Mouse (Mus musculus) 3134 (cell line): ENCODE measurements around the gene Foxp2.

ENCODE experiments used
- DNase-seq: peaks from one replicate; pipeline ENCODE4 v3.0.0-alpha.2; 2011; ENCODE audit warnings: low spot score; ENCODE audit not compliant: insufficient read length; ENCODE audit errors: extremely low read depth

Foxp2 gene

DNA sequence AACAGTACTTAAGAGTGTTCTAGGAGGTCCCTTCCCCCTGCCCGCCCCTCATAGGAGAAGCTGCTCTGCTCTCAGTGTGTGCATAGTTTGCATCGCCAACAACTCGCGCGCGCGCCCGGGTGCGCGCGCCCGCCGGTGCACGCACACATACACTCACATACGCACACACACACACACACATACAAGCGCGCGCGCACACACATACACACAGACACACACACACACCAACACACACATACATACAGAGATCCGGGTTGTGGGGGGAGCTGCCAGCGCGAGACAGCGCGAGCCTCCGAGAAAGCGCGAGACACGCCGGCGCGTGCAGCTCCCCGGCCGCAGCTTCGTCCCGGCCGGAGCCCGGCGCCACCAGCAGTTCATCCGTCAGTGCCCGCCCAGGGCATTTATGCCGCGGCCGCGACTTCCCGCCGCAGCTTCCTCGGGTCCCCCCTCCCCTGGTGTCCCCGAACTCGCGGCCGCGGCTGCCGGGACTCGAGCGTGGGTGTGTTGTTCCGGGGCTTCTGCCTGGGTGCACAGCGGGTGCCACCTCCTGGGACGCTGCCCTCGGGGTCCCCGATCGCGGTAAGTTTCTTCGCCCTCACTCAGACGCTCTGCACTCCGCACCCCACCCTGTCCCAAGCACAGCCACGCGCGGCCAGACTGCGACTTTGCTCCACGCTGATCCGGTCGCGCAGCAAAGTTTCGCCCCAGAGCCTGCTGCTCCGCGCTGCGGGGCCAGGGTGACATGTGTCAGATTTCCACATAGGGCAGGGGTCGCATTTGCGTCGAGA lies at the start of gene Foxp2:
Gene Foxp2, plus strand, starts transcription at position 167 of the 788 bp plus-strand sequence.
- DNase-seq, result peak; percentile 19

DNA sequence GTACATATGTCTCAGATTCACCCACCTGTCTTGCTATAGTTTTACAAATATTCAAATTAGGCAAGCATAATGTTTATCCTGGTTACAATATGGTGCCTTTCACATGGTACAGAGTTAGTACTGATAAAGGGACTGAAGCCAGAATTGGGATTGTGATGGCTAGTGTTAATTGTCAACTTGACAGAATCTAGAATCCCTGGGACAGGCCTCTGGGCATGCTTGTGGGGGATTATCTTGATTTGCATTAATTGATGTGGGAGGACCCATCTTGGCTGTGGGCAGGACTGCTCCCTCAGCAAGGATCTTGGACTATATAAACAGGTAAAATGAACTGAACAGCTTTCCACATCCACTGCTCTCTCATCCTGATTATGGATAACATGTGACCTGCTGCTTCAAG lies 15.9 kb upstream of the Foxp2 start:
- no peak for DNase-seq

DNA sequence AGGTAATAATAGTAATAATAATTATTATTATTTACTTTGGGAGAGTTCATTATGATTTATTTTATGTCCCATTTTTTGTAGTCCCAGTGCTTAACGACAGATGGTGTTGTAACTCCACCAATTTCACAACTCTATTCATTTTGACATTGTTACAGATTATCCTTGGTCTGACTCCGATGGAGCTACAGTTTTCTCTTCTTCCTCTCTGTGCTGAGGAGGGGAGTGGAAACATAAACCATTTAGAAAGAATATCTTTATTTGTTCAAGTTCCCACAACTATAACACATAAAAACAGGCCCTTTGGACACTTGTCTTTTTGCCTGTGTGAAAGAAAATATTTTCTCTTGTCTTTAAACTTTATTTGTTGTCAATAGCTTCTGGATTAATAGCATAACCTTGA lies 4.1 kb upstream of the Foxp2 start:
- DNase-seq, result no peak

DNA sequence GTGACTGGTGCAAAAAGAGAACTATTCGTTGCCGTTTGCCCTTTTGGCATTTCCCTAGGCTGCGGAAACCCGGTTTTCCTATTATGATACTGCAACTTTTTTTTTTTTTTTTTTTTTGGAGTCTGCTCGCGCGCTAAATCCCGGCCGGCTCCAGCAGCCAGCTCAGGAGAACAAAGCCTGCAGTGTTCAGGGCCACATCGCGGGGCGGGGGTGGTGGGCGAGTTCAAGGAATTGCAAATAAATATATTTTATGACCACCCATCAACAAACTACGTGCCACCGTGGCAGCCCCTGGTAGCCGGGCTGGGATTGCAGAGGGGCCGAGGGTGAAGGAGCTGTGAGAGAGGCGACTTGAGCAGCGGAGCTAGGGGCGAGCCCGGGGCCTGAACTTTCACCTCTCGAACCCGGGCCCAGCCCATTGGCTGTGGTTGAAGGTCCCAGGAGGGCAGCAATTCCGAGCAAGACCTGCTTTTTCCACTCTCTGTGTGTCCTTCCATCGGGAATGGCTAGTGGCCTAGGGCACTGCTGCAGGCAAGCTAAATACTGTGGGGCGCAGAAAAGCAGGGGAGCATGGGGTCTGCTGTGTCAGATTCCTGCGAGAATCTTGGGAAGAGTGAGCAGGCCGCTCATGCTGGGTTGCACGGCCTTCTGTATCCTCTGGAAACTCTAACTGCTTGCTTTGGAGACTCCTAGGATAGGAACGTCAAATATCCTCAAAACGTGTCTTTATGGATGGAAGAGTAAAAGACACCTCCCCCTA lies 2.9 kb upstream of the Foxp2 start:
- peak; percentile 14 for DNase-seq

DNA sequence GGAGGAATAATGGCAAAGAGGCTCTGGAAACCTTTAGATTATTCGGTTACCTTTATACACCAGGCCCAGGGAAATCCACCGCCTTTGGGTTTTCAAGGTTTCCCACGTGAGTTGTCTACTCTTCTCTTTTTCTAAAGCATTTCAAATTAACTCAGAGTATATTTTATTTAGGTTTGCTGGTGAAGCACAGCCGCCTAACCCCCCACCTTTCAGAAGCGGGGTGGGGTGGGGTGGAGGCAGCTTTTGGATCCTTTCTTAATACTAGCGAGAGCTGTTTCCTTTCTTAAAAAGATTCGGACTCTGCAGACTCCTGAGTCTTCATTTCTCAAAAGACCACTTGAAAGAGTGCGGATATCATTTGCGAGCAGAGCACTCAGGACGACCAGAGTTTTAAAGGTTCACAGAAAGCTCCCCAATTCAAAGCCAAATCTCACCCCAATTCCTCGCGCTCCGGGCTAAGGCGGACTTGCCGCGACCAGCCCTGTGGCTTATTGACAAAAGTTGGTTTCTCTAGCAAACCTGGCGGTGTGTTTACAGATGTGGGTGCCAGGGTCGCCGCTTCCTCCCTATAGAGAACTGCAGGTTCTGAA lies 2.0 kb upstream of the Foxp2 start:
- no peak for DNase-seq

DNA sequence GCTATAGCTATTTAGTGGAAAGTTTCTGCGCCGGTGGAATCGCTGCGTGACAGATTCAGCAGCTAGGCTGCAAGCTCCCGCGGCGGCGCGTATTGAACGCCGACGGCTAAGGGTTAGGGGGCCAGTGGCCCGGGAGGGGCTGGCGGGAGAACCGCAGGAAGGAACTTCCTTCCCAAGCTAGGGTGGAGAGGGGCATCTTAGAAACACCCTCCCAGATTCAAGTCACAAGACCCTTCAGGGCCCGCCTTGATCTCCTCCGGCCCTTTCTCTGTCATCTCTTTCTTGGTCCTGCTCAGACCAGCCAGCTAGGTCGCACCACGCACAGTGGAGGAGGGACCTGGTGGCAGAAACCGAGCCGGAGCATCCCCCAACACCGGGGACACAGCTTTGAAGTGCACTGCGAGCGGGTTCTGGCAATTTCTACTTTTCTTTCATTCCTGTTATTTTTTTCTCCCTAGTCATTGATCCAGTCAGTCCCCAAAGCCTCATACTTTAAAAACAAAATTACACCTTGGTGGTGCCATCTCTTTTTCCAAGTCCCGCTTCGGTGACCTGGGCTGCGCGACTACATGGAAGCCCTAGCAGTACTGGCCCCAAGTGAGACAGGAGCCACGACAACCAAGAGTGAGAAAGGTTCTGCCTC lies 1.1 kb upstream of the Foxp2 start:
- DNase-seq, result peak; percentile 18

DNA sequence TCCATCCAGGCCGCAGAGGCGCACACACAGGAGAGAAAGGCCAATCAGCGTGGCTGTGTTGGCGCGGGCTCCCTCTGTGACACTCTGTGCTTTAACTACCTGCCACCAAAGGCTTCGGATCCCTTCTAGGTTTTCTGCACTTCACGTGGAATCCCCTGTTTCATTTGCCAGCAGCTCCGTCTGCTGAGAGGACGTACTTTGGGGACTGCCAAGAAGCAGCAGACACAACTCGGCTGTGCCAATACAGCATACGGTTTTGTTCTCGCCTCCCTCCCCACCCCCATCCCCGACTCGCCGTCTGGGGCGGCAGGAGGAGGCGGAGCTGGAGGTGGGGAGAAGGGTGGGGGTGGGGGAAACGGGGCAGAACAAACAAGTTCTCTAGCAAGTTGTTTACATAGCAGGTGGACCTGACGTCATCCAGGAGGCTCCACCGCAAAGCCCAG lies 549 bp upstream of the Foxp2 start:
- peak; percentile 16 for DNase-seq

DNA sequence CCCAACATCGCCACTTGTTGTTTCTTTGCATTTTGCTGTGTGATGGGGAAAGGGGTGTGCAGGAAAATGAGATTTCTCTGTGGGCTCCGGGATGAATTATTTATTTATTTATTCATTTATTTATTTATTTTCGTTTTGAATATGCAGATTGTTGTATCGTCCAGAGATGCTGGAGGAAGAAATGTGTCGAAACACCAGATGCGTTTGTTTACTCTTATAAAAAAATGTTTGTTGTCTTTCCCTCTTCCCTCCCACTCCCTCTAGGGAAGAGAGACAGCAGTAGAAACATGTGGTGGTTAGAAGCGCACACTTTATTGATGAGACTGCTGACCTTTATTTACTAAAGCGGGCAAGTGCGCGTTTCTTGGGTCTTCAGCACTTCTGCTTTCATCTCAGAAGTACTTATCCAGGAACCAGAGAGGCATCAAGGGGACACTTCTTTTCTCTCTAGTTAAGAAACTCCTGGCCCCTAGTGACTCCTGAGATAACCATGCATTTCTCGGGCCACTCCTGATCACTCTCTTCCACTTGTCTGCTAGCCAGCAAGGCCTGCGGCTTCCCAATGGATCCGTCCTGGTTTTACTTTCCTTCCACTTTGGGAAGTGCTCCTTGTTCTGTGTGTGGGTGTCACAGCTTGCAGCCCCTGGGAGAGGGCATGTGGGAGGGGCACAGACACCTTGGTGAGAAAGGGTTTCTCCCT lies 972 bp downstream of the Foxp2 start:
- DNase-seq, result no peak

DNA sequence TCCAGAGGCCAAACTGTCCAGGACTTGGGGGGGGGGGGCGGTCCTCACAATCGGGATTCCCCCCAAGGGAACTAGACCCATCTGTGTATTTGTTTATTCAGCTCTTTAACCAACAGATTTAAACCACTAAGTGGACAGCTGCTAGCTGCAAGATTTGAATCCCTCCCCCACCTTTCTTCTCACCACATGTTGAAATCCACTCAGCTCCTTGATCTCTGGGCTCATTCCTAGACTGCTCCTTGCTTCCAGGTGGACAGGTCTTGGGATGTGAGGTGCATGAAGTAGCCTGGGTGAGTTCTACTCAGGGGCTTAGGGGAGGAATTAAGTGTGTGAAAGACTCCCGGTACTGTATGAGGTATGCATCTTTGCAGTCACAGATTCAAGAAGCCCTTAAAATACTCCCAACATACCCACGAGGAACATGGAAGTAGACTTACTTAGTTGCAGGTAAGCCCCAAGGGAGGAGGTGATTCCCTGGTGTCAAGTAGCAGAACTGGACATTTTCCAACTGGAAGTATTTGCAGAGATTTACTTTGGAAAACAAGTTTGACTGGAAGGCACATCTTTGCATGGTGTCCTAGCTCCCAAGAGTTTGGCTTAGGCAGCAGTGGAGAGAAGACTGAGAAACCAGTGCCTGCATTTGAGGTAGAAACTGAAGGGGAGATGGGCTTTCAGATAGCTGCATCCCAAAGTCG lies 2.3 kb downstream of the Foxp2 start:
- no peak for DNase-seq

DNA sequence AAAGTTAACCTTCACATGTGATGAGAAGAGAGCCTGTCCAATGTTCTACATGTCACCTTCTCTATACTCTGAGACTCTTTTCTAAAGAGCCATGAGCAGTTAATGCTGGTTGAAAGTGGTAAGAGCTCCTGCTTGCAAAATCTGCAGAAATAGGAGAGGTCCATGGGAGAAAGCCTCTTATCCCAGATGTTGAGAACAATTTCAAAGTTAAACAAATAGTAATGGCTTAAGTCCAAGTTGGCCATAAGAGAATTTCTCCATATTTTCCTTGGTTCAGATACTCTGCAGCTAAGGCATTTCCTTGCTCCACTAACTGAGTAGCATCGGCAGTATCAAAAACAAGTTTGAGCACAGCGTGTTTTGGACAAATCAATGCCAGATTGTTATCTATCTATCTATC lies 13.9 kb downstream of the Foxp2 start:
- DNase-seq, result no peak

DNA sequence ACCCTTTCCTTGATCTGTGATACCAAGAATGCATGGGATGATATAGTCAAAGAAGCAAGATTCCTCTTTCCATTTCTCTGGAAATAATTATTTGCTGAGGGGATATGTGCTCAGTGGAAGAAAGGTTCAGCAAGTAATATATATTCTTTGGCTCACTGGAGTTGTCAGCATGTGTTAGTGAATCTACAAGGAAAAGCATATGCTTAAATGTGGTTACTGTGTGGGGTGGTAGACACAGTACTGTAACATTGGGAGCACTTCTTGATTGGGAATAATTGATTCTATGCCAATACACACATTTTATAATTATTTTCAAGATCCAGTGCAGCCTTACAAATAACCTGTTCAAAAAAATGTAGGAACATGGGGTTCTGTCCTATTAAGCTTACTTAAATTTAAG lies 21.6 kb downstream of the Foxp2 start:
- no peak for DNase-seq

DNA sequence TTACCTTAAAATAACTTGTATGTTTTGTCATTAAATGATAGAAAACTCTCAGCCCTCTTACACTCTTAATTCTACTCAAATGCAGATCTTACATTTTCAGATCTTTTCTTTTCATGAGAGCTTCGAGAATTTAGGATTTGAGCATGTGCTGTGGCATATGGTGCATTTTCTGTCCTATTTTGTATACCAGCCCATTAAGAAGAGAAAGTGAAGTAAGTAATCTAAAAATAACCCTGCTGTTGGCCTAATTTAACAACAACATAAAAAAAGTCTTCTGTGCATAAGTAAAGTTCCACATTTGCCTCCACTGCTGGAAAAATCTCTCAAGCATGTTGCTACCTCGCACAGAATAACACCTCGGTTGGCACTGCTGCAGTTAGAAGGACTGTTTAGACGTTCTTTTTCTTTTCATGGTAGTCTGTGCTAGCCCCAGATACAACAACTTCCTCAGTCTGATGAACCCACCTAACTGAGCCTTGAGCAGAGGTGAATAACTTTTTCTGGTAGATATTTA lies 23.9 kb downstream of the Foxp2 start:
- no peak for DNase-seq

DNA sequence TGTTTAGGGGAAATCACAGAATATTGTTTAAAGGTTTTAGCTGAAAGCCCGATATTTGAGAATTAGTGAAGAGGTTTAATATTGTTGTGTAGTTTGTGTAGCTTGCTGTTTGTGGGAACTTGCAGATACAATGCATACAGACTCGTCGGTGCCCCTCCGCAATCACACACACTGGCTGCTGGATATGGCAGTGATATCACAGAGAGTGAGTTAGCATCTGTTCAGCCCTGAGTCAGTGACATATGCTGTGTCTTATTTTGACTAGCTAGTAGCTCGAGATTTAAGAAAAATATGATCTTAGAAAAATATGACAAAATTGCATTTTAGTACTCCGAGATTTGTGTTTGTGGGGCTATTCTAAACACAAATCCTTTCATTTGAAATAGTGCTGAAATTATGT lies 49.9 kb downstream of the Foxp2 start:
- DNase-seq, result no peak

DNA sequence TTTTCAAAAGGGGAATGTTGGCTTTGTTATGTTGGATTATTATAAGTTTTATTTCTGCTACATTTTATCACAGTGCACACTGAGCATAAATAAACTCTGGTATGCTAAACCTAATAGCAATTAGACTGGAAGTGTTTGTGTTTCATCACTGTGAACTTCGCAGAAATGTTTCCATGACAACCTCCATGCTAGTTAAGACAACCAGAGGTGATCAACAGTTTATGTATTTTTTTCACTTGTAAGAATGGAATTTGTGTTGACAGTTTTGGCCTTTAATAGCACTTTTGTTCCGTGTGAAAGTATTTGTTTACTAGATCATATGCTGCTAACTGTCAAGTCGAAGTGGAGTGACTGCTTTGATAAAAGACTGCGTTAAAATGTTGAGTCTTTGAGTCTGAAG lies 51.6 kb downstream of the Foxp2 start:
- no peak for DNase-seq

DNA sequence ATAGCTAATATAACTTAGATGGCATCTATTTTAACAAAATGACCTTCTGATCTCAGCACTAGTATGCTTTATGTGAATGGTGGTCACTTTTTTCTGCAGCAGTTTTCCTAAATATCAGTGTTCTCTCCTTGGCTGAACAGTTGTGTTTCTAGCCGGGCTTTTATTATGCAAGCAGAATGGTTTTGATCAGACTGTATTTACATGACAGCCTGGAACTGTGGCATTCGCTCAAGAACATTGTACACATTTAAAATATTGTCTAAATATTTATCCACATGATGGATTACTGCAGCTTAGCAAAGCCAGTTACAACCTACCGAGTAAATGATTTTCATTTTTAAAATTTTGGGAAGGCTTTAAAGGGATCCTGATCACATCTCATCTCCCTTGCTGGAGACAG lies 75.9 kb downstream of the Foxp2 start:
- DNase-seq, result no peak

DNA sequence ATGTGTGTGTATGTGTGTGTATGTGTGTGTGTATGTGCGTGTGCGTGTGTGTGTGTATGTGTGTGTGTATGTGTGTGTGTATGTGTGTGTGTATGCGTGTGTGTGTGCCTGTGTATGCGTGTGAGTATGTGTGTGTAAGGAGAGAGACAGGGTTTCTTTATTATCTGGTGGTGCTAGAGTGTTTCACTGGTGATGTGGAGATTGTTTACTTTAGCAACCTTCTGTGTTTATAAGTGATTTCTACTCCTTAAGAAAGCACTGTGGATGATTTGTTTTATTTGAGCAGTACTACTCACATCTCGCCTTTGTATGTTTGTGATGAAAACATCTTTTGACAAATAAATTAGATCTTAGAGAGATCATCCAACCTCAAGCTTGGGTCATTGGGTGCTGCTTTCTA lies 77.1 kb downstream of the Foxp2 start:
- DNase-seq, result no peak

DNA sequence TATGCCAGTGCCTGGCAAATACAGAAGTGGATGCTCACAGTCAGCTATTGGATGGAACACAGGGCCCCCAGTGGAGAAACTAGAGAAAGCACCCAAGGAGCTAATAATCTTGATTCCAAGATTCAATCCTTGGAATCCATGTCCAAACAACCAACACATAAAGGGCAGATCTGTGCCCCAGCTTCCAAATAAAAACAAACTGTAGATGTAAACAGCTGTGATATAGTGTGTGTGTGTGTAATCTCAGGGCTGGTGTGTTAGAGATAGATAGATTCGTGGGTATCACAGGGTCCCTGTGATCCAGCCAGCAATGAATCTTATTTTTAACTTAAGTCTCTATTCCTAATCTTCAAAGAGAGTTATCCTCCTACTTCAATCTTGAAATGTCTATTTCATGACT lies 107.0 kb downstream of the Foxp2 start:
- no peak for DNase-seq

DNA sequence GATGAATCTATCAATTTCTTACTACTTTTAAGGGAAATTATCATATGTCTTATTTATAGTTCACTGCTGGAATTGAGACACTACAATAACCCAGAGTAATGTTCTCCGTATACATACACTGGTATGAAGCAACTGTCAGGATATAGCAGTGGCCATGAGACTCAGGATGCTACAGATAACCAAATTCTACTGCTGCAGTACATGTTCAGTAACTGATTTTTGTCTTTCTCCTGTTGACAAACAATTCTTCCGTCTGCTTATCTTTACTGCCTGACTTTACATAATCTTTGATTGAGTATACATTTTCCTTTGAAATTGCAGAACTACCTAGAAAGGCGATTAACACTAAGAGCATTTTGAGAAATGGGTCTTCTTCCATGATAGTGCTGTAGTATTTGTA lies 127.3 kb downstream of the Foxp2 start:
- no peak for DNase-seq

DNA sequence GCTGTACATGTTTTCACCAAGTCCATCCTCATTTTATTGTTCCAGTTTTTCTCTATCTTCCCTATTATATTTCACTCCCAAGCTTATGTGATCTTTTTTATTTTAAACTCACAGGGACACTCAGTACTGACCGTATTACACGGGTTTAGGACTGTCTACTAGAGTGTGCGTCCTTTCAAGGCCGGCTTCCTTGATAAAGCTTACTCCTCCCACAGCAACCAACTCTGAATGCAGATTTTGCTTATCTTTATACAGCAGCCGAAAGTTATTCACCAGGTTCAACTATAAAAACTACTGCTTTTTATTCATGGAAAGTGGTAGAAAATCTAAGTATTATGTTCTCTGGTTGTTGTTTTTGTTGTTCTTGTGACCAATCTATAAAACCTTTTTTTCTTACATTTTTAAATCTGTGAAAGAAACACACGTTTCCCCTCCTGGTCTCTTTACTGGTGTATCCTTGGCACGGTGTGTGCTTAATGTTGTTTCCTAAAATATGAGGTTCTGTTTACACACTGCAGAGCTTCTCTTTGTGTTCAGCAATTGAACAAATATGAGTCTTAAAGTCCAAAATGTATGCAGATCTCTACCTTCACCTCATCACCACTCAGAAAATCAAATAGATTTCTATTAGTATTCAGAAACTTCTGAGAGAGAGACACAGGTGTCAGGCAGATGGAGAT lies 128.4 kb downstream of the Foxp2 start:
- DNase-seq, result no peak
